Mouse (Mus musculus) megakaryocyte, embryonic 14.5 days (primary cell): ENCODE results near the gene Pou4f2. TPM values are rescaled to one million over a fixed set of nuclear protein-coding genes. Genes with fewer than 3 reads are reported as not detected.

ENCODE experiments used
- H3K27me3 ChIP-seq: replicated peaks from 2 replicates; pipeline ENCODE3; 2012; ENCODE audit warnings: inconsistent platforms
- H3K36me3 ChIP-seq: replicated peaks from 2 replicates; pipeline ENCODE3; 2012; ENCODE audit warnings: low read length, inconsistent platforms, mixed read lengths
- H3K4me1 ChIP-seq: 2 replicates; pipeline ENCODE4 v1.6.1; 2012; ENCODE audit warnings: inconsistent platforms
- H3K4me3 ChIP-seq: replicated peaks from 2 replicates; pipeline ENCODE3; 2012; ENCODE audit warnings: moderate library complexity, mild to moderate bottlenecking, inconsistent platforms
- H3K9me3 ChIP-seq: 2 replicates; pipeline ENCODE4 v1.6.1; 2012; ENCODE audit warnings: inconsistent platforms
- FLI1 ChIP-seq: IDR thresholded peaks from 2 replicates; pipeline ENCODE4 v1.6.1; 2012; ENCODE audit warnings: low read length, inconsistent platforms, mixed read lengths
- GATA1 ChIP-seq: IDR thresholded peaks from 3 replicates; pipeline ENCODE4 v1.6.1; 2012; ENCODE audit warnings: mixed read lengths, low read length, inconsistent platforms, borderline replicate concordance
- polyA plus RNA-seq: library from polyadenylated mRNA; stranded (reverse); fragments of >175 nt; gene quantifications from 2 replicates; pipeline ENCODE4 v1.2.3, GENCODE M21; 2012; ENCODE audit warnings: low replicate concordance; ENCODE audit not compliant: insufficient read depth

Gene Pou4f2
- polyA plus RNA-seq, 1 experiment, result not detected

DNA sequence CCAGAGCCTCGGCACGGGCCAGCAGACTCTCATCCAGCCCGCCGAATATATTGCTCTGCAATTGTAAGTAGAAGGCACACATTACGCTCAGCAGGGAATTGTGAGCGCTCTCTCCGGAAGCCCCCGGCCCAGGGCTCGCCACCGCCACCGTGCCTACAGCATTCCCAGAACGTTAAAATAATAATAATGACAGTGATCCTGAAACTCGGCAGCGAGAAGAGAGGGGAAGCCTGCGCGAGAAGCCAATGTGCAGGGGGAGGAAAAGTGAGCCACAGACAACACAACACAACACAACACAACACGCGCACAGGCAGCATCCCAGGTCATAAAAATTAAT lies 853 bp downstream of the Pou4f2 start:
- no peak overlapping the region for H3K4me3 ChIP-seq
- peaks cover 24% of the 10 kb centered on the region; the same call in 1 of the 2 replicates for H3K4me1 ChIP-seq
- H3K36me3 ChIP-seq, result no peaks in the 10 kb centered on the region
- no peak for TF ChIP-seq GATA1
- no peak for TF ChIP-seq FLI1
- H3K27me3 ChIP-seq, result peaks cover 58% of the 10 kb centered on the region
- H3K9me3 ChIP-seq, result peaks cover 6% of the 10 kb centered on the region; the same call in 1 of the 2 replicates

DNA sequence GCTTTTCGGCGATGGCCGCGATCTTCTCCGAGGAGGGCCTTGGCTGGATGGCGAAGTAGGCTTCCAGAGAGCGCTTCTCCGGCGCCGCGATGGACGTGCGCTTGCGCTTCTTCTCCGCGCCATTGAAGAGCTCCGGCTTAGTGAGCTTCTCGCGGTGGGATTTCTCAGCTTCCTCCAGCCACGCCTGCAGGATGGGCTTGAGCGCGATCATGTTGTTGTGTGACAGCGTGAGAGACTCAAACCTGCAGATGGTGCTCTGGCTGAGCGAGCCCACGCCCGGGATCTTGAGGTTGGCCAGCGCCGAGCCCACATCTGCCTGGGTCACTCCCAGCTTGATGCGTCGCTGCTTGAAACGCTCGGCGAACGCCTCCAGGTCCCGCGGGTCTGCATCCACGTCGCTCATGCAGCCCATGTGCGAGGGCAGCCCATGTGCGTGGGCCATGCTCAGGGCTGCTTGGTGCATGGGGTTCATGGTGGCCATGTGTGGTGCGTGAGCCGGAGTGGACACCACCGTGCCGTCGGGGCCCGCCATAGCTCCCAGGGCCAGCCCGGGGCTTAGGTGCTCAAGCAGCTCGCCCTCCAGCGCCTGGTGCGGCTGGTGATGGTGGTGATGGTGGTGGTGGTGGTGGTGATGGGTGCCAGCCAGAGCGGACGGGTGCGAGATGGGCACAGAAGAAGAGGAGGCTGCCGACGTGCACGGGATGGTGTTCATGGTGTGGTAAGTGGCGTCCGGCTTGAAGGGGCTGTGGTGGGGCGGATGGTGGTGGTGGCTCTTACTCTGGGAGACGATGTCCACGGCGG lies 1.4 kb downstream of the Pou4f2 start:
- no peak for TF ChIP-seq GATA1
- TF ChIP-seq FLI1, result no peak
- H3K27me3 ChIP-seq, result peaks cover 54% of the 10 kb centered on the region

DNA sequence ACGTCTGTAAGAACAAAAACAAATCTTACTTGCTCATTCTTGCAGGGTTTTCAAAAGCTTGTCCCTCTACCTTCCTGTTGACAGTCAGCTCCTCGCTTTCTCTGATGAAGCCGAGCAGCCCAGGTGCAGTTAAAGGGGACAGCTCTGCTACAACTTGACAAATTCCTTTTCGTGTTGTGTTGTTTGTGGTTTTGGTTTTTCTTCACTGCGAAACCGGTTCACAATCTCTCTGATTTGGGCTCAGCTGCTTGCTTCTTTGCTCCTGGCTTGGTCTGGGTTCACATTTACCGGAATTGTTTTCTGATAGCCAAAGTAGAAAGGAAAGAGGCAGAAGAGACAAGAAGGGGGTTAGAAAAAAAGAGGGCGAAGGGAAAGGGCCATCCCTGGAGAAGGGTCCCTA lies 2.1 kb downstream of the Pou4f2 start:
- Histone ChIP-seq H3K9me3 (peaks cover 6% of the 10 kb centered on the region; the same call in 1 of the 2 replicates), H3K4me1 (peaks cover 24% of the 10 kb centered on the region; the same call in 1 of the 2 replicates), H3K27me3 (peaks cover 55% of the 10 kb centered on the region), H3K4me3 (no peak overlapping the region), H3K36me3 (no peaks in the 10 kb centered on the region)
- no peak for TF ChIP-seq GATA1
- TF ChIP-seq FLI1, result no peak

More for the DNA sequence above, 1.4 kb downstream of the Pou4f2 start:
- Histone ChIP-seq H3K4me3 (peak overlapping the region; percentile 56), H3K9me3 (peaks cover 6% of the 10 kb centered on the region; the same call in 1 of the 2 replicates), H3K36me3 (no peaks in the 10 kb centered on the region), H3K4me1 (peaks cover 24% of the 10 kb centered on the region; the same call in 1 of the 2 replicates)

DNA sequence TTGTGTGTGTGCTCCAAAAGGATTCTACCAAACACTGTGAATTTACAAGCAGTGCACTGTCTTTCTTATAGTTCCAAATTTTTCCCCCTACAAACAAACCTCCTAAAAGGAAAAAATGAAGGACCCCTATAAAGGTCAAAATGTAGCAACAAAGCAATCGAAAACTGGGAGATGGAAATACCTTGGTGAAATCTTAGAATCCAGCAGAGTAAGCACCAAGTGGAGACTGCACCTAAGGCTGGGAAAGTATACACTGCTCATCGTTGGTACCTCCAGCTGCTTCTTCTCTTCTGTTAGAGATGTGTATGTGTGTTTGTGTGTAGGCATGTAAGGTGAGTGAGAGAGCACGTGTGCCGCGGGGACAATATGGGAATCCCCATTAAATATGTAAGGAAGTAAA lies 3.1 kb downstream of the Pou4f2 start:
- Histone ChIP-seq H3K27me3 (peaks cover 56% of the 10 kb centered on the region), H3K36me3 (no peaks in the 10 kb centered on the region), H3K4me1 (peaks cover 24% of the 10 kb centered on the region; the same call in 1 of the 2 replicates), H3K4me3 (no peak overlapping the region), H3K9me3 (peaks cover 6% of the 10 kb centered on the region; the same call in 1 of the 2 replicates)
- no peak for TF ChIP-seq FLI1
- TF ChIP-seq GATA1, result no peak

DNA sequence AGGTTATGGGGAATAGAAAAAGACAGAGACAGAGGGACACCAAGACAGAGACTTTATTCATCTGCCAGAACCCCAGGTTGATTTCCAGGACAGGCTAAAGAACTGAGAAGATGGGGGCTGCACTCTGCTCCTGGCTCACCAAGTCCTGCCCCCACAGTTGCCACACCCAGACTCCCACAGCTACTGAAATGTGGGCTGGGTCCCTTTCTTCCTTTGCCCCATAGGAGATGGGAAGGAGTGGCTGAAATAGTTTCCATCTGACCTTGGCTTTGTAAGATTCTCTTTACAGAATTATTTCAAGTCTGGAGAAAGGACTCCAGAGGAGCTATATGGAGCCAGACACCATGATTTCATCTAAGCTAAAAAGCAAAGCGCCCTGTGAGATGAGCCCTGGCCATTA lies 4.0 kb downstream of the Pou4f2 start:
- Histone ChIP-seq H3K4me1 (peaks cover 17% of the 10 kb centered on the region; the same call in 1 of the 2 replicates), H3K27me3 (peaks cover 53% of the 10 kb centered on the region), H3K36me3 (no peaks in the 10 kb centered on the region), H3K9me3 (peaks cover 6% of the 10 kb centered on the region; the same call in 1 of the 2 replicates), H3K4me3 (no peak overlapping the region)
- TF ChIP-seq FLI1 (no peak), GATA1 (no peak)

DNA sequence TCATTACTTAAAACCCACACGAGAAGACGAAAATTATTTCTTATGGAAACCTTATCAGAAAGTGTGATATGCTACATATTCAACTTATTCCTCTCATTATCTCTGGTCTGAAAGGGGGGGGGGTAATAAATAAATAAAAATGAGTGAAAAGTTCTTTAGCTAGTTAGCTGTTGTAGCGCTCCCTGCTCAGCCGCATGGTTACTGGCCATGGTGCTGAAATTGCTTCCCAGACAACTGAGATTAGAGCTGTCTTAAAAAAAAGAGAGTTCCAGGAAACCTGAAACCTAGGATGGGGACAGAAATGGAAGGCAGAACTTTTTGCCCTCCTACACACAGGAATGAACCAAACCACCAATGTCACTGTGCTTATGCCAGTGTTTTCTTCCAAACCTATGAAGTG lies 5.1 kb downstream of the Pou4f2 start:
- H3K4me1 ChIP-seq, result peaks cover 10% of the 10 kb centered on the region; the same call in 1 of the 2 replicates
- peaks cover 6% of the 10 kb centered on the region; the same call in 1 of the 2 replicates for H3K9me3 ChIP-seq
- H3K4me3 ChIP-seq, result no peak overlapping the region
- no peak for TF ChIP-seq FLI1
- TF ChIP-seq GATA1, result no peak
- peaks cover 52% of the 10 kb centered on the region for H3K27me3 ChIP-seq
- no peaks in the 10 kb centered on the region for H3K36me3 ChIP-seq

DNA sequence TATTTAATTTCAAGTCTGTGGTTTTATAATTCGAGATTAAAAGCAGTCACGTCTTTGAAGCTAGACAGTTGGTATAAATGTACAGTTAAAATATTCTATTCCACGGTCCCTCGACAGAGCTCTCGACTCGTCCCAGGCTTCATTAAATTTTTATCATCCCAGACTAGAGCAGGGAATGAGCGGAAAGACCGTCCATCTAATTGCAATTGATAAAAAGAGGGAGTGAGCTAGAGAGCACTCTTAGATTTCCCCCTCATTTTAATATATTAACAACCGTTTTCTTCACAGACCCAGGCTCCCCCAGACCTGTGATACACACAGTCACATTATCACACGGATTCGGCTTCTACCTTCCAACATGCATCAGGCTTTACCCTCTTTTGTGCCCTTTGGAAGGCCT lies 8.3 kb downstream of the Pou4f2 start:
- TF ChIP-seq GATA1, result no peak
- TF ChIP-seq FLI1, result no peak
- peaks cover 36% of the 10 kb centered on the region for H3K27me3 ChIP-seq
- H3K9me3 ChIP-seq, result no peaks in the 10 kb centered on the region; the same call in 1 of the 2 replicates
- no peak overlapping the region for H3K4me3 ChIP-seq
- H3K36me3 ChIP-seq, result no peaks in the 10 kb centered on the region
- no peaks in the 10 kb centered on the region for H3K4me1 ChIP-seq

DNA sequence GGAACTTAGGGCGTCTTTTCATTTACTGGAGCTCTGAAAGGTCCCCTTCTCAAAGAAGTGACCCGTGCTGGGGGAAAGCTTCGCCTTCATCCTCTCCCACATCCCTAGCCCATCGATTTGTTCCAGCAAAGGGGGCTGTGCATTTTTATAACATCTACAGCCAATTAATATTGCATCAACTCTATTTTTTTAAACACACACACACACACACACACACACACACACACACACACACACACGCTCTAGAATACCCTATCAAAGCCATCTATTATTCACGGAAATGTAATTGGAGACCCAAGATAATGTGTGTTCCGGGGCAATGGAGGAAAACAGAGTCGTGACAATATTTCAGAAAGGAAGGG lies 8.7 kb downstream of the Pou4f2 start:
- no peaks in the 10 kb centered on the region for H3K4me1 ChIP-seq
- peaks cover 36% of the 10 kb centered on the region for H3K27me3 ChIP-seq
- no peaks in the 10 kb centered on the region; the same call in 1 of the 2 replicates for H3K9me3 ChIP-seq
- no peak overlapping the region for H3K4me3 ChIP-seq
- TF ChIP-seq FLI1, result no peak
- no peak for TF ChIP-seq GATA1
- H3K36me3 ChIP-seq, result no peaks in the 10 kb centered on the region

DNA sequence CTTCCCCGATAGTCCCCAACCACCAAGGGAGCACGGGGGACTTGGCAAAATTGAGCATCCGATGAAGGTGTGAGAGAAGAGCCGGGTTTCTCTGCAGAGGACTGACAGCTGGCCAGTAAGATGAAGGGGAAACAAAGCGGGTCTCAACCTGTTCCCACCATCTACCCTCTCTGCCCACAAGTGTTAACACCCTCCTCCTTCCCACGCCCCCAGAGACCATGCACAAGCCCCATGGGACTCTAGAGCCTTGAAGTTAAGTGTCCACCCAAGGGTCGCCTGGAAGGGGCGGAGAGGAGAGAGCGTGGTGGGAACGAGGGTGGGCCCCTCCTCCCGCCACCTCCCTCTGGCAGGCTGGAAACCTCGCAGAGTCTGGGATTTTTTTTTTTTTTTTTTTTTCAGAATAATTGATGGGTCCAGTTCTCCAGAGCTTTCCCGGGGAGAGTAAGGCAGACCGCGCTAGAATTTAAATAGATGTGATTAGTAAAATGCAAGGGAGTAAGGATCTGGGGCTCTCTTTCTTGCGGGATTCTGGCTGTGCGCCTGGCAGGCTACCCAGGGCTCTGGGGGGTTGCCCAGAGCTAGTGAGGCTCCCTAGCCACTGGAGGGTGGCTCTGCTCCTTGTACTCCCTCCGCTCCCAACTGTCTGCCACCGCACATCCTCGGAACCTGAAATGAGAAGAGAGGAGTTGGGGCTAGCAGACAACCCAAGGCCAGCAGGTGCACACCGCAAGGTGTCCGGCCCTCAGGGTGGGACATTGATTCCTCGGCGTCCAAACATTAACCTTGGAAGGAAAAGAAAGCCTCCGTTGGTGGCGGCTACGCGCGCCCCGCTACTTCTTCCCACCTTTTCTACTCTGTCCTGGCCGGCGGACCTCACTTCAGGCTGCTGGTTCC lies 9.3 kb downstream of the Pou4f2 start:
- Histone ChIP-seq H3K9me3 (no peaks in the 10 kb centered on the region; the same call in 1 of the 2 replicates), H3K36me3 (no peaks in the 10 kb centered on the region), H3K27me3 (peaks cover 34% of the 10 kb centered on the region), H3K4me3 (no peak overlapping the region), H3K4me1 (no peaks in the 10 kb centered on the region)
- TF ChIP-seq GATA1 (no peak), FLI1 (no peak)
